Mouse (Mus musculus): ENCODE results near the gene Rassf3.

The Rassf3 gene

DNA sequence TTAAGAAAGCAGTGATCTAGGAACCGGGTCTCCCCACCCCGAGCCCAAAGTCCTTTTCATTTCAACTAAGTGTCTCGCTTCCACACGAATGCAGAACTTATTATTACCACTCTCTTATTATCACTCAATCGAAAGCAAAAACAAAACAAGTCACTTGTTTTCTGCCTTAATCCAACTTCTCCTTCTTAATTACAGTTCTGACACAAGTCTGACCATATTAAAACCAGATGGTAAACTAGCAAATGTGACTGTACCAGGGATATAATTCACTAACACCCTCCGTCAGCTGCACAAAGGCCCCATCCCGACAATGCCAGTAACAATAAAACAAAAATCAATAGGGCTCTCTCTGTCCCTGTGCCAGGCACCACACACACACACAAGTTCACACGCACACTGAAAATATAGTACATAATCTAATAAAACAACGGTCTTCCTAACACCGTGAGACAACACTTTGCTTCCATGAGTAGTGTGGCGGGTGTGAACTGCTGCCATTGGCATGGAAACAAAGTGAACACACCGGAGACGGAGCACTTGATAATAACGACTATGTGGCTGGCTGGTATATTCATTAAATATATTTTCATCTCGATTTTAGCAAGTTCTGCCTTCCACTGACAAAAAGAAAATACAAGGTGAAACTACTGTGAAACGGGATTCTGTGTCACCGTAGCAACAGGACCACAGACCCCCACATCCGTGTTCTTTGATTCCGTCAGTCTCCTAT is 16.9 kb downstream of the Rassf3 start:
- no peak for DNase-seq

DNA sequence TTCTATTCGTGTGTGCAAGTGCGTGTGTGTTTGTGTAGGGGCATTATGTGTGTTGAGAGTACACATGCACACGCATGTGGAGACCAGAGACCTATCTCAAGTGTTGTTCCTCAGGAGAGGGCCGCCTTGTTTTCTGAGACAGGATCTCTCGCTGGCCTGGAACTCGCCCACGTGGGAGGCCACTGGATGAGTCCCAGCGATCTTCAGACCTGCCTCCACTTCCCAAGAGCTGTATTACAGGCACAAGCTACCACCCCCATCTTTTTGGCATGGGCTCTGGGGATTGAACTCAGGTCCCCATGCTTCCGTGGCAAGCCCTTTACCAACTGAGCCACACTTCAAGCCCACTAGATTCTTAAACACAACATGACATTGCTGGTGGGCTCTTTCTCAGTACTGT is 17.7 kb downstream of the Rassf3 start:
- DNase-seq = no peak

GRCm38 (mm10) chr10:121457381-121457780 is 18.8 kb downstream of the Rassf3 start:
- DNase-seq = no peak

DNA sequence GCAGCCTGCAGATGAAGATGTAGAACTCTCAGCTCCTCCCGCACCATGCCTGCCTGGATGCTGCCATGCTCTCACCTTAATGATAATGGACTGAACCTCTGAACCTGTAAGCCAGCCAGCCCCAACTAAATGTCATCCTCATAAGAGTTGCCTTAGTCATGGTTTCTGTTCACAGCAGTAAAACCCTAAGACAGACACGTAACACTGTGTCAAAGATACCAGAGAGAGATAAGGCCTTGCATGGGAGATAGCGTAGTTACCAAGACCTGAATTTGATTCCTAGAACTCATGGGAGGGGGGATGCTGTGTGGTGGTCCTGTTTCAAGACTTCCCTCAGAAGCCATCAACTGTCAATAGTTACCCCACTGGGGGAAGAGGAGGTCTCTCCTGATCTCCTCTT is 20.6 kb downstream of the Rassf3 start:
- no peak for DNase-seq

GRCm38 (mm10) chr10:121454708-121455475 is 21.3 kb downstream of the Rassf3 start:
- DNase-seq = no peak

GRCm38 (mm10) chr10:121454033-121454432 is 22.1 kb downstream of the Rassf3 start:
- no peak for DNase-seq

GRCm38 (mm10) chr10:121445808-121446207 is 30.3 kb downstream of the Rassf3 start:
- DNase-seq = no peak

- no peak for DNase-seq
Measured at GRCm38 (mm10) chr10:121444198-121444597, 31.9 kb downstream of the Rassf3 start.

DNA sequence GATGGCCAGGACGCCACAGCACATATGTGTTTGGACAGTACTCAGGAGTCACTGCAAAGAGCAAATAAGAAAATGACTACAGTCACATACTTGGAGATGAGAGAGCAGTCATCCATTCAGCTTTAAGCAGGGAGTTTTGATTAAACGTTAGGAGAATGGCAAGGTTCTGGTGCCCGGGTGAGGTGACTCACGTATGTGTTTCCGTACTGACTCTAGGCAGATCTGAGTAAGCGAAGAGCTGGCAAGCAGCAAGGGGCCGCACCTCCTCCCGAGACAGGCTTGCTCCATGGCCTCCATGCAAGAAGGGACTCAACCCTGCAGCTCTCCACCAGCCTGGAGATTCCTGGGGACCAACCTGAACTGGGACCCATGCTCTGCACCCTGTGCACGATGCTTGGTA is 32.4 kb downstream of the Rassf3 start:
- DNase-seq = no peak

GRCm38 (mm10) chr10:121439310-121439731 is 36.8 kb downstream of the Rassf3 start:
- no peak for DNase-seq

DNA sequence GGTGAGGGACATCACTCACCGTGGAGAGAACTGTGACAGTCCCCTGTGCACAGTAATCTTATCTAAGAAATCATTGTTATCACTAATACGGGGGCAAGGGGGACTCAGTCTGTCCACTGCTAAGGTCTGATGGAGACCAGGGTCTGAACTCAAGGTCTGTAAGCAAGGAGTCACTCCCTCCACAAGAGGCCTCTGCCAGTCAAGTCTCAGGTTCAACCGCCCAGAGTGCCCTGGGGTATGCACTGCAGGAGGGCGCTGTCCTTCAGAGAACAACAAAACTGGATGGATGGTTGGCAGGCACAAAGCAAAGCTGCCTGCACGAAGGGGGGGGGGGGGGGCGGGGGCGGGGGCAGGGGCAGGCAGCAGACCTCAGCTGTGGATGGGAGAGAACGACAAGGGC is 38.0 kb downstream of the Rassf3 start:
- no peak for DNase-seq

- no peak for DNase-seq
Measured at GRCm38 (mm10) chr10:121436693-121437092, 39.5 kb downstream of the Rassf3 start.

DNA sequence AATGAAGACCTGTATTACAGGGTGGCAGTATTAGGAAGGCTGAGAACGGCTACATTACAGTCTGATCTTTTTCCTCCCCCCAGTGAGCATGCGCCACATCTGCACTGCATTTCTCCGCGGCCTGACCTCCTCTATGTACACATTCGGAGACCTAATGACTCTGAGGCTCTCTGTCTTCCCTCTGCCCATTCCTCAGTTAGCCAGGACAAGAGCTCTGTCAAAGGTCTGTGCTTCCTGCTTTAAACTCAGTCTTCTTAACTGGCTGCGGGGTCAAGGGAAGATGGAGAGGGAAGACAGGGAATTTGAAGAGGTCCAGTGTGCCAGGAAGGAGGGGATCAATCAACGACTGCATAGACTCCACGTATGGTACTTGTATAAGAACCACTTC is 39.9 kb downstream of the Rassf3 start:
- DNase-seq = no peak

DNA sequence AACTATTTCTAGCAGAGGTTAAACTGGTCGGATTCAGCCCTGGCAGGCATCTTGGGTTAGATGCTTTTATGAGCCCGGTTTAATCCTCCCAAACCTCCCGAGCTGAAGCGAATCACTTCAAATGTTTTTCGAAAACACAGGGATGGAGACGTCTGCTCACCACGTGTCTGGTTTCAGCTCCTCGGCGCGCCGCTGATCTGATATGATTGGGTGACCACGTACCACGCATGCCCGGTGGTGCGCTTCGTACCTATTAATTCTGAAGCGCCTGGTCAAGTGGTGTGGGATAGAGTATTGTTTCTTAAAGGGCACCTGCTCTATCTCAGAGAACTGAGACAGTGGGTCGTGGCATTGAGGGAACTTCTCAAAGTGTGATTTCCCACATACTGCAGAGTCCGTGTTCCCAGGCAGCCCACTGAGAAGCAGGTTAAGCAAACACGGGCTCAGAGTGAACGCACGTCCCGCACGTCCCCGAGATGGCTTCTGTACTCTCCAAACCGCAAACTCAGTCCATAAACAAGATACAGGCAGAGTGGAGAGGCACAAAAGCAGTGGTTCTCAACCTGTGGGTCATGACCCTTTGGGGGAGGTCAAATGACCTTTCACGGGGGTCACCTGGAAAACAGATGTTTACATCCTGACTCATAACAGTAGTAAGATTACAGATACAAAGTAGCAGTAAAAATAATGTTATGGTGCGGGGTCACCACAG is 40.4 kb downstream of the Rassf3 start:
- no peak for DNase-seq

DNA sequence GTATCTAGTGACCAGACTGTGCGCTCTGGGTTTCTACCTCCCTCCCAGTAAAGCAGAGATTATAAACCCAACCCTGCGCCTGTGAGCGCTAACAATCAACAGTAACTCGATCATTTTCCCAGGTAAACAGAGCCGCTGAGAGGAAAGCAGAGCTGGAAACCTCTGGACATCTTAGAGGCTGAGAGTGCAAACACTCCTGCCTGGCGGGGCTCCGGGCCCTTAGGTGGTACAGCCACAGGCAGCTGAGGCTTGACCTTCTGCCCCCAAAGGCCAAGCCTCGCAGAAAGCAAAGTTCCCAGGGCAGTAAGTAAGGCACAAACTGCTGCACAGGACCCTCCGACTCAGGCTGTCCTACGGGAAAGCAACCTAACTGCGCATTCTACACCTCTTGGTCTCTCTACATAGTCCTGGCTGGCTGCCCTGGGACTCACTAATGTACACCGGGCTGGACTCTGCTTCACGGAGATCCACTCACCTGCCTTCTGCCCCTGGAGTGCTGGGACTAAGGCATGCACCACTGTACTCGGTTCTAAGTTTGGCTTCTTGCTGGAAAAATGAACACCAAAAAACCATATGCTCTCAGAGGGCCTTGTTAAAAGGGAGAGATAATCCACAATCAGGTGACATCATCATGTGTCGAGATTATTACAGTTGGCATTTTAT is 41.6 kb downstream of the Rassf3 start:
- no peak for DNase-seq

DNA sequence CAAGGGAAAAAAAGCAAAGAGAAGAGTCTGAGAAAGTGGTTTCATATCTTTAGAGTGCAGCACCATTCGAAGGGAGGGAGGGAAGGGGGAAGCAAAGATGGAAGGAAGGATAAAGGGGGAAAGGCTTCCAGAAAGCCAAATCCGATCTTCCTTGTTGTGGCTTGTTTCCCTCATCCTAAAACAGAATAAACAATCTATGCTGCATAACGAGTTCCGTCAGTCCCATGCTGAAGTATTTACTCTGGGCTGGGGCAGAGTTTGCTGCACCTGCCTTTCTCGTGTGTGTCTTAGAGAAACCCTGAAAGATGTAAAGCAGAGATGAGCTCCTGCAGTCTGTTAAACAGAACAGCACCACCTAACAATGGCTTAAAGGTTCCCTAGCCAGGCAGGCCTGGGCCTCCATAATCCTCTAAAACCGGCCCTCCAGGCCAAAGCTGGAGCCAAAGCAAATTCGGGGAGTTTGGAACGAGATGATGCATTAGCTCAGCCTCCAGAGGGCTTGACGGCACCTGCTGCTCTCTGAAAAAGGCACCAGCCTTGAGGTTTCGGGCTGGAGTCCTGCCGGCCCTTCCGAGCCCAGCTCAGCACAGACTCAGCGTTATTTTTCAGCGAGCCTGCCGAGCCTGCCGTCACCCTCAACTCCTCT is 43.4 kb downstream of the Rassf3 start:
- DNase-seq = peak; percentile 38

- DNase-seq = no peak
Measured at GRCm38 (mm10) chr10:121432041-121432634, 44.0 kb downstream of the Rassf3 start.

DNA sequence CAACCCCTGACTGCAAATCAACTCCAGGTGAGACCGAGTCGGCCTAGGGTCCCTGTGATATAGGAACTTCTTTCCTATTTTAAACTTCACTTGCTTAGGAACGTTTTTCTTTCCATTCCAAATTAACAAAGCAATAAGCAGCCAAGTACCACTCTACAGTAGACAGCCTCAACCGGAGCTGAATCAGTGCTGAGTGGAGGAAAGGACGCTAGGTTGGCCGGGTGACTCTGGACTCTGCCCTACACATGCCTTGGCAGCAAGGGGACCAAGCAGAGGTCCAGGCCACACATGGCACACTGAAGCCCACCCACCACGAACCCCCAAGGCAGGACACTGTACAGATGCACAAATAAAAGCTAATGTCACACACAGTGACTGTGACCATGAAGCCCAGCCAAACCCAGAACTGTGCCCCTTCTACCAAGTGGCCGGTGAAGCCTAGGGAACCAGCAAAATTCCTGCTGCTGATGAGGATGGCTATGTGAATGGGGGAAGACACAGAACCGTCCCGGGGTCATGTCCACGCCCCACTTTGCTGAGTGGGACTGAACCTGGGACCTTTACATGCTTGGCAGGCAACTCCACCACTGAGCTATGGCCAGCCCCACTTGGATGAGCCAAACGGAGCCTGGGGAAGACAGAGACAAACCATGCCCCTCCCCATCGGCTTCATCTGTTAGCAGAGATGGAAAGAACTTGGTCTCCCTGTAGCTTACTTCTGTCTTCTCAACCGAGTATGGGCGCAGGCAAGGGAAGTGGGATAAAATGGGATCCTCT is 45.2 kb downstream of the Rassf3 start:
- DNase-seq = no peak

- peak; percentile 60 for DNase-seq
Measured at GRCm38 (mm10) chr10:121429981-121430682, 46.0 kb downstream of the Rassf3 start.

DNA sequence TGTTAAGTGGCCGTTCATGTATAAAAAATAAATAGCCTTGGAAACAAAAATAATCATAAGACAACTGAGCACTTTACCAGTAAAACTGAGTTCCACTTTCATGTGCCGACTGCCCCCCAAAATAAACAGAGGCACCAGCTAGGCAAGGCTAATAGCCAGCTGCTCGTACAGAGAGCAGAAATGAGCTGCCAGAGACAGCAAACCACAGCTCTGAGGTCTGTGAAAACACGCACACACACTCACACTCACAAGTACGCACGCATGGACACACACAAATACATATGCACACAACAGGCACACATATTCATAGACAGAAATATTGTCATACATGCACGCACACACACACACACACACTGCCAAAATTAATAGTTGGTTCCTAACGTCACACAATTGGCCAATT is 46.6 kb downstream of the Rassf3 start:
- peak; percentile 33 for DNase-seq

GRCm38 (mm10) chr10:121429089-121429488 is 47.1 kb downstream of the Rassf3 start:
- DNase-seq = no peak
